Mouse (Mus musculus): Measurements from ENCODE around the gene Actr1b.

DNA sequence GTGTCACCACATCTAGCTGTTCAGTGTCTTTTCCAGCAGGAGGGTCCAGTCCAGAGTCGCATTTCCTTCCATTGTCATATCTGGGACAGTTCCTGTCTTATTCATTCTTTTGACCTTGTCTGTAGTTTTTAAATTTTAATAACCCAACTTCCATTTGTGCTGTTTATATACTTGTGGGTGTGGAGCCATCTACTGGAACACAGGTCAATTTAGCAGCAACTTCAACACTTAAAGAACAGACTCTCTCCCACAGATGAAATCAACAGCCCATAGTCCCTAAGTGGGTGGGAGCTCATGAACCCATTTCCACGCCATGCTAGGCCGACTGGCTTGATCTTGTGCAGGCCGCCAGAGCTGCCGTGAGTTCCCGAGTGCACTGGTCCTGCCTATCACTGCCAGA lies 17.8 kb downstream of the Actr1b start:
- TF ChIP-seq CHD2 (IDR thresholded peaks at IDR 0.05; ENCODE audit: low read depth, low read length) (no peak), ZC3H11A (IDR thresholded peaks at IDR 0.05; ENCODE audit: borderline replicate concordance, low read depth, low read length) (no peak), MAFK (IDR thresholded peaks at IDR 0.05; ENCODE audit: insufficient read depth, low read depth, low read length) (no peak)

Data from ES-E14 (cell line).